Mouse (Mus musculus): ENCODE measurements around the gene Suclg2.

GRCm38 (mm10) chr6:95704626-95705025 lies 14.0 kb downstream of the Suclg2 start:
- TF ChIP-seq POLR2A (IDR thresholded peaks at IDR 0.05; ENCODE audit: extremely low read depth, insufficient read depth, low read length) (no peak), CTCF (IDR thresholded peaks at IDR 0.05; ENCODE audit: low read depth, low read length) (no peak)

Measured in liver, adult 2 months (tissue).